Comparison of ENCODE assay signal across 8 mouse cellular contexts in the genomic region with DNA sequence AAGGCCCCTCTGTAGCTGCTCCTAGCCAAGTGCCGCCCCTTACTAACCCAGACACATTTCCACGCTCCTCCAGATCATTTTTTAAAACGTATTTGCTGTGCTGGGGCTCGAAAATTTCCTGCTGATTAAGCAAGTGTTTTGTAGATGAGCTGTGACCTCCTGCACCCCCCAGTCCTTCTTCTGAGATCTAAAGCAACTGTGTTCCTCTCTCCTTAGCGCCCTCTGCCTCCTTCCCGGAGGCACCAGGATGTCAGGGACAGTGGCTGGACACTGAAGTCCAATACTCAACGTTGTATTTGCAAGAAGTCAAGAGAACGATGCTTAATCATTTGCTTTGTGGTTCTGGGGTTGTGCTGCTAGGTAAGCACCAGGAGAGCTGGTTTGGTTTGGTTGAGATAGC. TPM values are rescaled to one million over a fixed set of nuclear protein-coding genes. Genes with fewer than 3 reads are reported as not detected.
DNase-seq lines count a peak whose midpoint lies in the region; ATAC-seq and TF ChIP-seq lines count a peak whose summit lies in the region.

No protein-coding gene starts in this region.

- ATAC-seq in lung, postnatal 0 days: no peak
- no peak for ATAC-seq in liver, embryonic 11.5 days (replicated peaks; ENCODE audit: low FRiP score)
- no peak for ATAC-seq in stomach, embryonic 15.5 days (ENCODE audit: insufficient read depth, low FRiP score, low read depth)

- H3K9me3 ChIP-seq in lung, postnatal 0 days (ENCODE audit: low read length): no peaks in the 10 kb centered on the region
- no peaks in the 10 kb centered on the region for H3K9me3 ChIP-seq in liver, embryonic 11.5 days (ENCODE audit: control insufficient read depth, low read length)
- no peaks in the 10 kb centered on the region for H3K9me3 ChIP-seq in stomach, embryonic 15.5 days

- H3K27me3 ChIP-seq in lung, postnatal 0 days (replicated peaks; ENCODE audit: insufficient read depth, low read length): peaks cover 25% of the 10 kb centered on the region
- H3K27me3 ChIP-seq in liver, embryonic 11.5 days (replicated peaks; ENCODE audit: control insufficient read depth, insufficient read depth, low read length): peaks cover 50% of the 10 kb centered on the region
- H3K27me3 ChIP-seq in stomach, embryonic 15.5 days (replicated peaks): peaks cover 50% of the 10 kb centered on the region

- H3K4me2 ChIP-seq in lung, postnatal 0 days (replicated peaks; ENCODE audit: low read depth, low read length): peak overlapping the region; percentile 52
- H3K4me2 ChIP-seq in liver, embryonic 11.5 days: peak overlapping the region; percentile 65
- peak overlapping the region; percentile 79 for H3K4me2 ChIP-seq in stomach, embryonic 15.5 days

- H3K36me3 ChIP-seq in lung, postnatal 0 days (ENCODE audit: insufficient read depth, low read length): no peaks in the 10 kb centered on the region
- H3K36me3 ChIP-seq in liver, embryonic 11.5 days (ENCODE audit: control insufficient read depth, insufficient read depth, low read length): no peaks in the 10 kb centered on the region
- no peaks in the 10 kb centered on the region for H3K36me3 ChIP-seq in stomach, embryonic 15.5 days

- H3K4me1 ChIP-seq in lung, postnatal 0 days (ENCODE audit: insufficient read depth, low read depth, low read length): no peaks in the 10 kb centered on the region
- H3K4me1 ChIP-seq in liver, embryonic 11.5 days (replicated peaks; ENCODE audit: control insufficient read depth, insufficient read depth, low read length): peaks cover 3% of the 10 kb centered on the region; the same call in 1 of the 2 replicates
- H3K4me1 ChIP-seq in stomach, embryonic 15.5 days: peaks cover 13% of the 10 kb centered on the region

- H3K9ac ChIP-seq in lung, postnatal 0 days (replicated peaks; ENCODE audit: low read depth): no peak overlapping the region
- no peak overlapping the region for H3K9ac ChIP-seq in liver, embryonic 11.5 days (ENCODE audit: low read depth, low read length)
- no peak overlapping the region for H3K9ac ChIP-seq in stomach, embryonic 15.5 days

- TF ChIP-seq EP300 in lung, postnatal 0 days (IDR thresholded peaks at IDR 0.05): no peak

- 4% methylated on average over 8 of the region's 8 CpGs for WGBS in lung, postnatal 0 days
- 12% methylated on average over 8 of the region's 8 CpGs for WGBS in liver, embryonic 11.5 days
- 12% methylated on average over 8 of the region's 8 CpGs for WGBS in stomach, embryonic 15.5 days

- peak overlapping the region; percentile 28 for H3K4me3 ChIP-seq in lung, postnatal 0 days (ENCODE audit: low read depth, low read length)
- H3K4me3 ChIP-seq in liver, embryonic 11.5 days (ENCODE audit: low read depth, low read length): peak overlapping the region; percentile 27
- peak overlapping the region; percentile 38 for H3K4me3 ChIP-seq in stomach, embryonic 15.5 days (replicated peaks)

- peak; percentile 26 for DNase-seq in adrenal gland, postnatal 10 days
- DNase-seq in adrenal gland, adult 8-10 months: no peak
- DNase-seq in lung, postnatal 0 days (ENCODE audit: low spot score): peak; percentile 40
- no peak for DNase-seq in lung, postnatal 14 days
- no peak for DNase-seq in liver, embryonic 11.5 days (ENCODE audit: low spot score)
- DNase-seq in right cerebral cortex, postnatal 10 days (ENCODE audit: low spot score in 2 of 2): no peak
- DNase-seq in spleen, postnatal 4 days (ENCODE audit: low spot score in 2 of 2): no peak

- no peak overlapping the region for H3K27ac ChIP-seq in lung, postnatal 0 days (ENCODE audit: low read length)
- H3K27ac ChIP-seq in liver, embryonic 11.5 days (ENCODE audit: low read depth, low read length): no peak overlapping the region
- no peak overlapping the region for H3K27ac ChIP-seq in stomach, embryonic 15.5 days

- TF ChIP-seq CTCF in lung, postnatal 0 days (IDR thresholded peaks at IDR 0.05): peak; percentile 47

RNA-seq across cellular contexts. Expression of a gene that starts 23.1 kb away (rescaled TPM):
- total RNA-seq in adrenal gland, postnatal 10 days (2021): 10 to 100 TPM in 1 of 2 experiments, 1 to 10 TPM in 1; 5.4 to 14.6 TPM
- total RNA-seq in adrenal gland, adult 8-10 months (2022): not detected
- not detected in 2 replicates for polyA plus RNA-seq in lung, postnatal 0 days (2015; fragmentation: Nextera tagmentation; extraction: Ambion mirVana)
- not detected in 2 replicates for polyA plus RNA-seq in liver, embryonic 11.5 days (2014; fragmentation: Nextera tagmentation; extraction: Ambion mirVana)
- polyA plus RNA-seq in stomach, embryonic 15.5 days (2015; fragmentation: Nextera tagmentation; extraction: Ambion mirVana): not detected in 2 replicates

RNA-seq across cellular contexts. Expression of a gene that starts 26.1 kb away (rescaled TPM):
- total RNA-seq in adrenal gland, postnatal 10 days (2021): 1 to 10 TPM; 1.2 to 2.2 TPM
- 1 to 10 TPM in 3 of 4 experiments, under 1 TPM in 1; 0.98 to 1.4 (median 1.2) TPM for total RNA-seq in adrenal gland, adult 8-10 months (2022)
- polyA plus RNA-seq in lung, postnatal 0 days (2015; fragmentation: Nextera tagmentation; extraction: Ambion mirVana): 0.04 TPM in 1 of 2 replicates, not detected in the other
- polyA plus RNA-seq in liver, embryonic 11.5 days (2014; fragmentation: Nextera tagmentation; extraction: Ambion mirVana): 0.03 and 0.07 TPM in 2 replicates
- 0.27 and 0.31 TPM in 2 replicates for polyA plus RNA-seq in stomach, embryonic 15.5 days (2015; fragmentation: Nextera tagmentation; extraction: Ambion mirVana)

RNA-seq across cellular contexts. Expression of a gene that starts 32.6 kb away (rescaled TPM):
- under 1 TPM; 0.39 to 1.00 TPM for total RNA-seq in adrenal gland, postnatal 10 days (2021)
- total RNA-seq in adrenal gland, adult 8-10 months (2022): 1 to 10 TPM in 3 of 4 experiments, under 1 TPM in 1; 0.58 to 3.1 (median 2.2) TPM
- 0.76 and 0.81 TPM in 2 replicates for polyA plus RNA-seq in lung, postnatal 0 days (2015; fragmentation: Nextera tagmentation; extraction: Ambion mirVana)
- polyA plus RNA-seq in liver, embryonic 11.5 days (2014; fragmentation: Nextera tagmentation; extraction: Ambion mirVana): 0.38 and 0.53 TPM in 2 replicates
- 1.3 and 1.9 TPM in 2 replicates for polyA plus RNA-seq in stomach, embryonic 15.5 days (2015; fragmentation: Nextera tagmentation; extraction: Ambion mirVana)

RNA-seq across cellular contexts. Expression of a gene that starts 35.2 kb away (rescaled TPM):
- total RNA-seq in adrenal gland, postnatal 10 days (2021): 1 to 10 TPM; 5.7 to 6.1 TPM
- 1 to 10 TPM; 4.5 to 6.9 (median 6.4) TPM for total RNA-seq in adrenal gland, adult 8-10 months (2022)
- polyA plus RNA-seq in lung, postnatal 0 days (2015; fragmentation: Nextera tagmentation; extraction: Ambion mirVana): 2.8 and 4.2 TPM in 2 replicates
- polyA plus RNA-seq in liver, embryonic 11.5 days (2014; fragmentation: Nextera tagmentation; extraction: Ambion mirVana): 63.6 and 65.0 TPM in 2 replicates
- polyA plus RNA-seq in stomach, embryonic 15.5 days (2015; fragmentation: Nextera tagmentation; extraction: Ambion mirVana): 47.7 and 49.7 TPM in 2 replicates

Comparison
In these comparisons a context has a peak if more than half of its experiments do, and no peak if none do; other contexts are left out.
1. DNase-seq: peak in adrenal gland, postnatal 10 days (single experiment) and lung, postnatal 0 days (single experiment); none in adrenal gland, adult 8-10 months (single experiment), lung, postnatal 14 days (single experiment), liver, embryonic 11.5 days (single experiment), right cerebral cortex, postnatal 10 days (0 of 2) and spleen, postnatal 4 days (0 of 2).
2. Peak in every context shown above with its lines, with median percentiles within 50 percentile points of each other: H3K4me2 ChIP-seq and H3K4me3 ChIP-seq.